Mouse (Mus musculus) heart, embryonic 14.5 days (tissue): Measurements from ENCODE around the gene Surf4. TPM values are rescaled to one million over a fixed set of nuclear protein-coding genes. Genes with fewer than 3 reads are reported as not detected.

Source experiments
- ATAC-seq: fragments of 200-750 bp; cut with Nextera tagmentation; 2 replicates; pipeline ENCODE4 v1.8.0; 2017; ENCODE audit warnings: low read depth, moderate TSS enrichment; ENCODE audit not compliant: insufficient number of reproducible peaks, insufficient read depth, low FRiP score
- H3K27ac ChIP-seq, 2 experiments: fragments of 200-500 bp in 1 of 2; fragments of 300-500 bp in 1 of 2; sonication (generic) in 1 of 2; replicated peaks in 1 of 2; 2 replicates each; pipeline ENCODE4 v1.5.1; 2012 to 2014; ENCODE audit warnings: low read depth in 2 of 2, low read length in 2 of 2, control low read depth in 1 of 2, mild to moderate bottlenecking in 1 of 2, mixed read lengths in 1 of 2; ENCODE audit not compliant: control insufficient read depth in 1 of 2, insufficient read depth in 1 of 2
- H3K27me3 ChIP-seq: fragments of 300-500 bp; sonication (generic); 2 replicates; pipeline ENCODE4 v1.6.1; 2014; ENCODE audit warnings: mild to moderate bottlenecking, low read length, control low read depth; ENCODE audit not compliant: control insufficient read depth, insufficient read depth
- H3K36me3 ChIP-seq: fragments of 300-500 bp; sonication (generic); 2 replicates; pipeline ENCODE4 v1.6.1; 2014; ENCODE audit warnings: mild to moderate bottlenecking, control low read depth, low read length, mixed read lengths; ENCODE audit not compliant: control insufficient read depth, insufficient read depth
- H3K4me1 ChIP-seq, 2 experiments: fragments of 200-500 bp in 1 of 2; fragments of 300-500 bp in 1 of 2; sonication (generic) in 1 of 2; 2 replicates each; pipeline ENCODE4 v1.6.1; 2012 to 2014; ENCODE audit warnings: low read length in 2 of 2, control low read depth in 1 of 2, mixed read lengths in 1 of 2; ENCODE audit not compliant: control insufficient read depth in 2 of 2, insufficient read depth in 2 of 2
- H3K4me2 ChIP-seq: fragments of 300-500 bp; sonication (generic); 2 replicates; pipeline ENCODE4 v1.6.1; 2014; ENCODE audit warnings: mild to moderate bottlenecking, low read length
- H3K4me3 ChIP-seq, 2 experiments: fragments of 200-500 bp in 1 of 2; fragments of 300-500 bp in 1 of 2; sonication (generic) in 1 of 2; 2 replicates each; pipeline ENCODE4 v1.5.1; 2012 to 2014; ENCODE audit warnings: low read length in 2 of 2, mild to moderate bottlenecking in 2 of 2, control low read depth in 1 of 2, low read depth in 1 of 2, moderate library complexity in 1 of 2; ENCODE audit not compliant: control insufficient read depth in 1 of 2, insufficient read depth in 1 of 2
- H3K9ac ChIP-seq: fragments of 300-500 bp; sonication (generic); 2 replicates; pipeline ENCODE4 v1.6.1; 2014; ENCODE audit warnings: mild to moderate bottlenecking, low read length
- H3K9me3 ChIP-seq: fragments of 300-500 bp; sonication (generic); 2 replicates; pipeline ENCODE4 v1.6.1; 2016; ENCODE audit warnings: low read length, control low read depth; ENCODE audit not compliant: control insufficient read depth
- WGBS: fragments of 180-500 bp; shearing (Covaris S2); extraction: QIAGEN DNeasy Blood & Tissue Kit; methylation state at CpG from one replicate; pipeline ENCODE4 v1.1.7; 2014; 5-methylcytosine and 5-hydroxymethylcytosine counted together
- polyA plus RNA-seq: library from polyadenylated mRNA; unstranded; fragments of >200 nt; fragmentation: Nextera tagmentation; extraction: Ambion mirVana; gene quantifications from 2 replicates; pipeline ENCODE4 v1.2.1, GENCODE M21; 2014

The Surf4 gene
- polyA plus RNA-seq, 1 experiment from 2014 or later: 162 TPM

GRCm38 (mm10) chr2:26950411-26950810, 16.7 kb upstream of the Surf4 start:
- peaks cover 69% of the 10 kb centered on the region for H3K36me3 ChIP-seq

DNA sequence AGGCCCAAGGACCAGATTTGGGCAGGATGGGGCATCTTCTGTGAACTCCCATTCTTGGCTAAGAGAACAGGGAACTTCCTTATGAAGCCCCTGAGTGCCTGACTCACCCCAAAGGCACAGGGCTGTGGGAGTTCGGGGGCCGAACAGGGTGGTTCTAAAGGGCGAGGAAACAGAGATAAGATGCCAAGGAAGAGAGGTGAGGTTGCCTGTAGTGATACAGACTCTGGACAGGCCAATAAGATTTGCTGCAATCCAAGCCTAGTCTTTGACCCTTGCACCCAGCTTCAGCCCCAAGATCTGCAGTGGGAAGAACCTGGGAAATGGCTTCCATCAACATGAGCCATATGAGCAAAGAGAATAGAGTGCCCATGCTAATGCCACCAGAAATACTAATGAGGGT, 9.5 kb upstream of the Surf4 start:
- no peaks in the 10 kb centered on the region for H3K4me1 ChIP-seq
- no peak overlapping the region for H3K27ac ChIP-seq
- ATAC-seq: no peak
- H3K27me3 ChIP-seq: no peaks in the 10 kb centered on the region
- H3K4me2 ChIP-seq: no peak overlapping the region
- H3K36me3 ChIP-seq: 0 out of 2 replicates have a peak, but pooled peaks cover 3% of the 10 kb centered on the region
- WGBS: 71% methylated on average over 3 of the region's 3 CpGs
- H3K4me3 ChIP-seq: no peak overlapping the region
- H3K9ac ChIP-seq: no peak overlapping the region
- no peaks in the 10 kb centered on the region for H3K9me3 ChIP-seq

More at GRCm38 (mm10) chr2:26950411-26950810, 16.7 kb upstream of the Surf4 start:
- Histone ChIP-seq H3K4me1 (no peaks in the 10 kb centered on the region), H3K9ac (no peak overlapping the region), H3K27me3 (no peaks in the 10 kb centered on the region), H3K4me3 (no peak overlapping the region), H3K9me3 (no peaks in the 10 kb centered on the region), H3K27ac (no peak overlapping the region), H3K4me2 (no peak overlapping the region)
- 81% methylated on average over 2 of the region's 2 CpGs for WGBS
- no peak for ATAC-seq

DNA sequence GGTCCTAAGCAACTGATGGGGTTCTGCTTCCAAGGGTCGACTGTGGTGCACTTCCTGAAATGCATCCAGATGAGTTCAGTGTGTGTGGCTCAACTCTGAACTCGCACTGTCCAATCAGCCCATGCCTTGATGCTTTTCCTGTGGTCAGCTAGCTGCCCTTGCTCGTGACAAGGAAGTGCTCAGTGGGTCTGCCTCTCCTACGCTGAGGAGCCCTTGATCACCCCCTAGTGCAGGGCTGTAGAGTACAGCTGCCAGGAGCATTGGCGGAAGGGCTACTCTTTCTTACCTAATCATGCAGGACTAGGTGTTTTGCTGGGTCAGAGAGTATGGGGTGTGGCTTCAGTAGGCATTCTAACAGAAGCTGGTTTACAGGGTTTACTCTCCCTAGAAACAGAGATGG, 7.8 kb upstream of the Surf4 start:
- H3K4me2 ChIP-seq: no peak overlapping the region

GRCm38 (mm10) chr2:26936425-26936824, 2.7 kb upstream of the Surf4 start:
- ATAC-seq: no peak
- no peaks in the 10 kb centered on the region for H3K27me3 ChIP-seq
- H3K27ac ChIP-seq: no peak overlapping the region
- H3K4me2 ChIP-seq: no peak overlapping the region
- H3K4me1 ChIP-seq: peaks cover 4 to 12% of the 10 kb centered on the region in 2 experiments
- no peaks in the 10 kb centered on the region for H3K9me3 ChIP-seq
- H3K4me3 ChIP-seq: no peak overlapping the region
- H3K36me3 ChIP-seq: peaks cover 6% of the 10 kb centered on the region
- 59% methylated on average over 1 of the region's 1 CpGs for WGBS
- no peak overlapping the region for H3K9ac ChIP-seq

More for the DNA sequence above, 7.8 kb upstream of the Surf4 start:
- Histone ChIP-seq H3K4me3 (no peak overlapping the region), H3K4me1 (no peaks in the 10 kb centered on the region), H3K27me3 (no peaks in the 10 kb centered on the region), H3K9me3 (no peaks in the 10 kb centered on the region), H3K36me3 (no peaks in the 10 kb centered on the region), H3K27ac (no peak overlapping the region), H3K9ac (no peak overlapping the region)
- WGBS: 35% methylated on average over 5 of the region's 5 CpGs
- no peak for ATAC-seq

DNA sequence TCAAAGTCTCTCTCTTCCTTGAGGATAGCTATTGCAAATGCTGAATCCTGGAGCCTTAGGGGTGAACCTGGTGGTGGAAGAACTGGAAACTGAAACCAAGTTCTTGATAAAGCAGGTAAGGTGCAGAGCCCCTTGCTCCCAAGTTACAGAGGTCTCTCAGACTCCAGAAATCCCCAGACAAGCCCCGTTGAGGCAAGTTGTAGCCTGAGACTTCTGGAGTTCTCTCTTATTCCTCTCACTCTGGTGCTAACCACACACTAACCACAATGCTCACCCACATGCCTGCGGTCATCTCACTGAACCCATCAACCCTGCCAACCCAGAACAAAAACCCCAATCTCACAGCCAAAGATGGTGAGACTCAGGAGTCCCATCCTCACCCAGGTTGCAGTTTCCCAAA, 1.6 kb upstream of the Surf4 start:
- Histone ChIP-seq H3K4me3 (no peak overlapping the region), H3K4me2 (no peak overlapping the region), H3K9me3 (no peaks in the 10 kb centered on the region), H3K27me3 (no peaks in the 10 kb centered on the region), H3K27ac (no peak overlapping the region), H3K36me3 (peaks cover 17% of the 10 kb centered on the region), H3K9ac (no peak overlapping the region), H3K4me1 (peaks cover 4 to 22% of the 10 kb centered on the region in 2 experiments)
- ATAC-seq: no peak
- 84% methylated on average over 2 of the region's 2 CpGs for WGBS

- H3K27ac ChIP-seq: peak overlapping the region; percentile 86 to 92
- ATAC-seq: peak; percentile 34
- peaks cover 6 to 41% of the 10 kb centered on the region in 2 experiments for H3K4me1 ChIP-seq
- H3K27me3 ChIP-seq: no peaks in the 10 kb centered on the region
- H3K9me3 ChIP-seq: no peaks in the 10 kb centered on the region
- WGBS: under 1% methylated on average over 45 of the region's 49 CpGs
- H3K4me2 ChIP-seq: peak overlapping the region; percentile 77
- peaks cover 43% of the 10 kb centered on the region for H3K36me3 ChIP-seq
- peak overlapping the region; percentile 99 for H3K9ac ChIP-seq
- peak overlapping the region; percentile 71 to 92 for H3K4me3 ChIP-seq
Measured at GRCm38 (mm10) chr2:26932473-26933303, 1.0 kb downstream of the Surf4 start.

- H3K36me3 ChIP-seq: peaks cover 66% of the 10 kb centered on the region
- H3K27ac ChIP-seq: no peak overlapping the region
- no peak for ATAC-seq
- H3K9ac ChIP-seq: no peak overlapping the region
- H3K4me1 ChIP-seq: peaks cover 6 to 42% of the 10 kb centered on the region in 2 experiments
- H3K27me3 ChIP-seq: no peaks in the 10 kb centered on the region
- H3K9me3 ChIP-seq: no peaks in the 10 kb centered on the region
- no peak overlapping the region for H3K4me3 ChIP-seq
- WGBS: 38% methylated on average over 1 of the region's 1 CpGs
- no peak overlapping the region for H3K4me2 ChIP-seq
Measured at GRCm38 (mm10) chr2:26930390-26930789, 3.3 kb downstream of the Surf4 start.
